In the genomic region with DNA sequence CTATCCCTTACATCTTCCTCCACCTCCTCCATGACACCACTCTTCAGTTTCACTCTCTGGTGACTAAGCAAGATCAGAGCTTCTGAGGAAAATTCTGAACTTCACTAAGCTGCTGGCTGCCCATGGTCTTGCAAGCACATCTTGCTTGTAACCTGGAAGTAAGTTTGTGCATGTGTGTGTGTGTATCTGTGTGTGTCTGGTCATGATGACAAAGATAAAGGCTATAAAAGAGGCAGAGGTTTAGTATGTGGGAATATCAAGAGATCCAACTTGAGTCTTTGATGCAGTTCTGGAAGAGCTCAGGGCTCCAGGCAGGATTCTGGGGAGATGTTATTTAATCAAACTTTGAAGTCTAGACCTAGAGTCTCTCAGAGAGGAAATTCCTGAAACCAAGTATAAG, we compare ENCODE assay signal across 31 mouse cellular contexts.
"Had no signal": no experiment of that assay in that cellular context is flagged by ENCODE, and none has a peak within 500 bp of the region (broad histone marks: within the 10 kb centered on the region; RNA-seq: fewer than 3 reads in every experiment).

No protein-coding gene starts in this region.

- DNase-seq: left cerebral cortex, postnatal 4 days; liver; liver, embryonic 13.5 days; liver, postnatal 0 days; lung, adult 18-20 months; lung, adult 2 months; lung, embryonic 14.5 days; lung, postnatal 10 days; lung, postnatal 14 days; lung, postnatal 36 days; lung, postnatal 4 days; midbrain, embryonic 14.5 days had no signal

- H3K27ac ChIP-seq: limb, embryonic 10.5 days; limb, embryonic 12.5 days; limb, embryonic 13.5 days; limb, embryonic 15.5 days; liver, embryonic 12.5 days; liver, embryonic 13.5 days; liver, embryonic 14.5 days; liver, embryonic 15.5 days; lung, embryonic 15.5 days; macrophage; midbrain, embryonic 10.5 days; midbrain, embryonic 12.5 days; midbrain, embryonic 13.5 days; neural tube, embryonic 12.5 days; neural tube, embryonic 13.5 days had no signal

- H3K36me3 ChIP-seq: limb, embryonic 10.5 days; limb, embryonic 12.5 days; limb, embryonic 13.5 days; limb, embryonic 15.5 days; liver, embryonic 12.5 days; liver, embryonic 13.5 days; liver, embryonic 15.5 days; lung, embryonic 15.5 days; midbrain, embryonic 10.5 days; midbrain, embryonic 12.5 days; midbrain, embryonic 13.5 days; neural tube, embryonic 12.5 days; neural tube, embryonic 13.5 days had no signal

- H3K27me3 ChIP-seq: limb, embryonic 13.5 days; limb, embryonic 15.5 days; liver, embryonic 12.5 days; liver, embryonic 13.5 days; liver, embryonic 15.5 days; lung, embryonic 15.5 days; megakaryocyte, embryonic 14.5 days; midbrain, embryonic 12.5 days; midbrain, embryonic 13.5 days; neural tube, embryonic 12.5 days; neural tube, embryonic 13.5 days had no signal

- H3K4me2 ChIP-seq: limb, embryonic 12.5 days; limb, embryonic 13.5 days; limb, embryonic 15.5 days; liver, embryonic 11.5 days; liver, embryonic 12.5 days; liver, embryonic 13.5 days; liver, embryonic 15.5 days; lung, embryonic 14.5 days; lung, embryonic 15.5 days; midbrain, embryonic 12.5 days; midbrain, embryonic 13.5 days; neural tube, embryonic 12.5 days; neural tube, embryonic 13.5 days had no signal

- ATAC-seq: liver, embryonic 12.5 days; liver, postnatal 0 days; lung, postnatal 0 days; midbrain, embryonic 13.5 days; midbrain, embryonic 16.5 days had no signal

- H3K9ac ChIP-seq: limb, embryonic 12.5 days; limb, embryonic 13.5 days; limb, embryonic 15.5 days; liver, embryonic 12.5 days; liver, embryonic 13.5 days; liver, embryonic 14.5 days; liver, embryonic 15.5 days; liver, postnatal 0 days; lung, embryonic 14.5 days; lung, embryonic 15.5 days; midbrain, embryonic 12.5 days; midbrain, embryonic 13.5 days; neural tube, embryonic 12.5 days; neural tube, embryonic 13.5 days had no signal

- H3K9me3 ChIP-seq: limb, embryonic 10.5 days; limb, embryonic 12.5 days; limb, embryonic 13.5 days; limb, embryonic 15.5 days; liver, embryonic 12.5 days; liver, embryonic 13.5 days; liver, embryonic 15.5 days; lung, embryonic 15.5 days; midbrain, embryonic 10.5 days; midbrain, embryonic 12.5 days; midbrain, embryonic 13.5 days; neural tube, embryonic 12.5 days; neural tube, embryonic 13.5 days had no signal

- H3K4me1 ChIP-seq: limb, embryonic 15.5 days; liver, embryonic 12.5 days; liver, embryonic 13.5 days; liver, embryonic 15.5 days; megakaryocyte, embryonic 14.5 days; midbrain, embryonic 10.5 days; midbrain, embryonic 12.5 days; midbrain, embryonic 13.5 days had no signal

- H3K4me3 ChIP-seq: limb, embryonic 10.5 days; limb, embryonic 12.5 days; limb, embryonic 13.5 days; limb, embryonic 15.5 days; liver, embryonic 12.5 days; liver, embryonic 13.5 days; liver, embryonic 15.5 days; lung, embryonic 15.5 days; megakaryocyte, embryonic 14.5 days; midbrain, embryonic 10.5 days; midbrain, embryonic 12.5 days; midbrain, embryonic 13.5 days; myocyte; neural tube, embryonic 12.5 days; neural tube, embryonic 13.5 days had no signal
